Mouse (Mus musculus): ENCODE measurements around the gene Rasgrp3. TPM values are rescaled to one million over a fixed set of nuclear protein-coding genes. Genes with fewer than 3 reads are reported as not detected.

The Rasgrp3 gene
- polyA plus RNA-seq, 1 experiment from 2014 or later = 5.5 TPM

DNA sequence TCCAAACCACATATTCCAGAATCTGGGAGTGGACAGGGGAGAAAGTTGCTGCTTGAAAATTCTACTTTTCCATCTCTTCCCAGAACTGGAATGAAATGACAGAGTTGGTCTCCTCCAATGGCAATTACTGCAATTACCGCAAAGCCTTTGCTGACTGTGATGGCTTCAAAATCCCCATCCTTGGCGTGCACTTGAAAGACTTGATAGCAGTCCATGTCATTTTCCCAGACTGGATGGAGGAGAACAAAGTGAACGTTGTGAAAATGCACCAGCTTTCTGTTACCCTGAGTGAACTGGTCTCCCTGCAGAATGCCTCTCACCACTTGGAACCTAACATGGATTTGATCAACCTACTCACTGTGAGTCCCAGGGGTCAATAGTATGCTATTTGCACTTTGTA, 67.3 kb downstream of the Rasgrp3 start:
- no peak for ATAC-seq (ENCODE audit: low FRiP score)
- no peak for DNase-seq (ENCODE audit: low spot score, missing footprints)
- Histone ChIP-seq H3K9ac (ENCODE audit: low read length) (no peak overlapping the region), H3K36me3 (ENCODE audit: control insufficient read depth, insufficient read depth, low read length) (no peaks in the 10 kb centered on the region), H3K4me3 (ENCODE audit: low read depth, low read length) (no peak overlapping the region), H3K4me2 (no peak overlapping the region), H3K9me3 (ENCODE audit: control insufficient read depth, low read length) (no peaks in the 10 kb centered on the region), H3K27me3 (ENCODE audit: control insufficient read depth, insufficient read depth, low read length) (no peaks in the 10 kb centered on the region), H3K27ac (ENCODE audit: low read depth, low read length) (no peak overlapping the region), H3K4me1 (ENCODE audit: control insufficient read depth, insufficient read depth, low read length) (no peaks in the 10 kb centered on the region)
- WGBS = 86% methylated on average over 3 of the region's 3 CpGs

DNA sequence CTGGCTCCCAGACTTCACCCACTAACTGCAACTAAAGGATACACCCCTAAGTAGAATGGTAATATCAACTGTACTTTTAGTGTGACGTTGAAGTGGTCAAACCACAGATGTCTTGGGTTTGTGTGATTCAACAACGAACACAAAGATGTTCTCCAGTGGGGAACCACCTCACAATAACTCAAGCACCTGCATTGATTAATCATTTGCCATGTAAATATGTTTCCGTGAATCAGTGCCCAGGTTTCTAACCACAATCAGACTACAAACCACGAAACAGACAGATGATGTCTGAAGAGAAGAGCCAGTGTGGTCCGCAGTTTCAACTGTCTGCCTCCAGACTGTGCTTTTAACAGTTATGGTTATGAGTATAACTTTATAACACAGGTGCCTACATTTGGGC, 69.4 kb downstream of the Rasgrp3 start:
- H3K27me3 ChIP-seq (ENCODE audit: control insufficient read depth, insufficient read depth, low read length) = no peaks in the 10 kb centered on the region
- 87% methylated on average over 5 of the region's 5 CpGs for WGBS
- no peak for ATAC-seq (ENCODE audit: low FRiP score)

DNA sequence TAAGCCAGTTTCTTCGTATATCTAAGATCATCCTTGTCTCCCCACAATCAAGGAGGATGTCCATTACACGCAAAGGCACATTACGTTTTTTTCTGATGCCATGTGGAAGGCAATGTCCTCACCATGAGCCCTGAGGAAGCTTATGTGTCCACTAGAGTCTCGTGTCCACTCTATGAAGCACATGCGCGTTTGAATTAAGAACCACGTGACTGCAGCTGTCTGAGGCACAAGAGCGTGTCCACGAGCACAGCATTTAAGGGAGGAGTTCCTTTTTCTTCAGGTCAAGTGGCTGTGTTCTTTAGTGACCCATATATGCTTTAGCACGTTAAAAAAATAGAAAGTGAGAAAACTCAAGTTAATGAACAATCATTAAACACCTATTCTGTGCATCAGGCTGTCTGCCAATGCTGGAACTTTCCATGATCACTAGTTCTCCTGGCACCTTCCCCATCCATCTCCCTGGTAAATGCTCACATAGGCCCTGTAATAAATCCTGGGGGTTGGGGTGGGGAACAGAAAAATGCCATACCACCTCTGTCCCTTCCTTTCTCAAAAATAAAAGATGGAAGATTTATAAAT, 70.5 kb downstream of the Rasgrp3 start:
- H3K27ac ChIP-seq (ENCODE audit: low read depth, low read length) = no peak overlapping the region
- no peak for ATAC-seq (ENCODE audit: low FRiP score)

More for the DNA sequence above, 69.4 kb downstream of the Rasgrp3 start:
- no peak overlapping the region for H3K4me3 ChIP-seq (ENCODE audit: low read depth, low read length)
- H3K36me3 ChIP-seq (ENCODE audit: control insufficient read depth, insufficient read depth, low read length) = no peaks in the 10 kb centered on the region
- H3K9me3 ChIP-seq (ENCODE audit: control insufficient read depth, low read length) = no peaks in the 10 kb centered on the region
- DNase-seq (ENCODE audit: low spot score, missing footprints) = no peak
- H3K9ac ChIP-seq (ENCODE audit: low read length) = no peak overlapping the region
- no peak overlapping the region for H3K4me2 ChIP-seq
- no peak overlapping the region for H3K27ac ChIP-seq (ENCODE audit: low read depth, low read length)
- no peaks in the 10 kb centered on the region for H3K4me1 ChIP-seq (ENCODE audit: control insufficient read depth, insufficient read depth, low read length)

DNA sequence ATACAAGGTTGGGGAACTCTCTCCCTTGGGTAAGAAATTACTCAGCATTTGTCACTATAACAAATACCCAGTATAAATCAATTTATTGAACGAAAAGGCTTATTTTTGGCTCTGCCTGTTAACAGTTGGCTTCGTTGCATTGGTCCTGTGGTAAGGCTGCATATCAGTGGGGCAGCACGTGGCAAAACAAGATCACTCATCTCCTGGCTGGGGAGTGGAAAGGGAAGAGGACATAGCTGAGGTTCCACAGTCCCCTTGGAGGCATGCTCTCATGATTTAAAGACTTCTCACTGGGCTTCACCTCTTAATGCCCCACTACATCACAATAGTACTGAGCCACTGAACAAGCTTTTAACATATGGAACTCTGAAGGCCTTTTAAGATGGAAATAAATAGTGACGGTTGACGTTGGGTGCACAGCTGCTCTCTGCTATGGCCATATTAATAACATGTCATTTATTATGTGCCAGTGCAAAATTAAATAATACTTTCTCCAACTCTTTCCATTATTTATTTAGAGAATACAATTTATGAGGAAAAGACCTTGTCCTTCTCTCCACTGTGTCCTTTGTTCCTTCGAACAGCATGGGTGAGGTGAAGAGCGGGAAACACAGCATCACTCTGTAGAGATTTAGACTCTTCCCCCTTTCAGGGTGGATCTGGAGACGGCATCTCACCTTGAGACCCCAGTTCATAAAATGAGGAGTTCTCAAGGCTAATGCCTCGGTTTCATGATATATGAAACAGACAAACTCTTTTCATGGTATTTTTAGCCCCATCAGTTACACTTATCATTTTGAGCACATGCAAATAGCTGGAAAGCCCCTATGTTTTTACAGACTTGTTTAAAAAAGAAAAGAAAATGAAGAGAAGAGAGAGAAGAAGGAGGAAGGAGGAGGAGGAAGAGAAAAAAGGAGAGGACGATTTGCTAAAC, 71.3 kb downstream of the Rasgrp3 start:
- H3K36me3 ChIP-seq (ENCODE audit: control insufficient read depth, insufficient read depth, low read length) = no peaks in the 10 kb centered on the region
- no peaks in the 10 kb centered on the region for H3K4me1 ChIP-seq (ENCODE audit: control insufficient read depth, insufficient read depth, low read length)
- DNase-seq (ENCODE audit: low spot score, missing footprints) (no peak), ATAC-seq (ENCODE audit: low FRiP score) (no peak)
- no peak overlapping the region for H3K9ac ChIP-seq (ENCODE audit: low read length)
- WGBS = 85% methylated on average over 10 of the region's 10 CpGs
- H3K27ac ChIP-seq (ENCODE audit: low read depth, low read length) = no peak overlapping the region
- H3K4me2 ChIP-seq = no peak overlapping the region
- H3K4me3 ChIP-seq (ENCODE audit: low read depth, low read length) = no peak overlapping the region
- H3K9me3 ChIP-seq (ENCODE audit: control insufficient read depth, low read length) = no peaks in the 10 kb centered on the region
- no peaks in the 10 kb centered on the region for H3K27me3 ChIP-seq (ENCODE audit: control insufficient read depth, insufficient read depth, low read length)

More for the DNA sequence above, 70.5 kb downstream of the Rasgrp3 start:
- Histone ChIP-seq H3K27me3 (ENCODE audit: control insufficient read depth, insufficient read depth, low read length) (no peaks in the 10 kb centered on the region), H3K4me3 (ENCODE audit: low read depth, low read length) (no peak overlapping the region), H3K36me3 (ENCODE audit: control insufficient read depth, insufficient read depth, low read length) (no peaks in the 10 kb centered on the region), H3K4me2 (no peak overlapping the region), H3K9me3 (ENCODE audit: control insufficient read depth, low read length) (no peaks in the 10 kb centered on the region), H3K9ac (ENCODE audit: low read length) (no peak overlapping the region), H3K4me1 (ENCODE audit: control insufficient read depth, insufficient read depth, low read length) (no peaks in the 10 kb centered on the region)
- WGBS = 92% methylated on average over 10 of the region's 10 CpGs
- DNase-seq (ENCODE audit: low spot score, missing footprints) = no peak

DNA sequence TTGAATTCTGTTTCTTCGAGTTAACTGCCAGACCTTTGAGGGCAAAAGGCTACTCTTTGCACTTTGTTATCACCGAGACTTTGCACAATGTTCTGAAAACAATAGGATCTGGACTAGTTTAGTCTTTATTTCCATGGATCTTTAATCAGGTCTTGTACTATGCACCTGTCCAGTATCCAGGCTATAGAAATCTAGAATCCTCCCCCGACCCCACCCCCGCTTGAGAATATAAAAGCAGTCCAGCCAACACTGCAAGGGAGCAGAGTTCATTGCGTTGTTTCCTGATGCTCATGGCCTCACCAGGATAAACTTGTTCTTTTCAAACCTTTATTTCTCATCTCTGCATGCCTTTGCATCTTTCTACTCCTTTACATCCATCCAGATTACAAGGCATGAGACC, 73.6 kb downstream of the Rasgrp3 start:
- H3K27ac ChIP-seq (ENCODE audit: low read depth, low read length) = no peak overlapping the region
- H3K27me3 ChIP-seq (ENCODE audit: control insufficient read depth, insufficient read depth, low read length) = no peaks in the 10 kb centered on the region
- DNase-seq (ENCODE audit: low spot score, missing footprints) = no peak
- H3K9me3 ChIP-seq (ENCODE audit: control insufficient read depth, low read length) = no peaks in the 10 kb centered on the region
- H3K4me3 ChIP-seq (ENCODE audit: low read depth, low read length) = no peak overlapping the region
- H3K4me1 ChIP-seq (ENCODE audit: control insufficient read depth, insufficient read depth, low read length) = no peaks in the 10 kb centered on the region
- H3K36me3 ChIP-seq (ENCODE audit: control insufficient read depth, insufficient read depth, low read length) = no peaks in the 10 kb centered on the region
- ATAC-seq (ENCODE audit: low FRiP score) = no peak
- H3K9ac ChIP-seq (ENCODE audit: low read length) = no peak overlapping the region
- no peak overlapping the region for H3K4me2 ChIP-seq
- 88% methylated on average over 5 of the region's 5 CpGs for WGBS

DNA sequence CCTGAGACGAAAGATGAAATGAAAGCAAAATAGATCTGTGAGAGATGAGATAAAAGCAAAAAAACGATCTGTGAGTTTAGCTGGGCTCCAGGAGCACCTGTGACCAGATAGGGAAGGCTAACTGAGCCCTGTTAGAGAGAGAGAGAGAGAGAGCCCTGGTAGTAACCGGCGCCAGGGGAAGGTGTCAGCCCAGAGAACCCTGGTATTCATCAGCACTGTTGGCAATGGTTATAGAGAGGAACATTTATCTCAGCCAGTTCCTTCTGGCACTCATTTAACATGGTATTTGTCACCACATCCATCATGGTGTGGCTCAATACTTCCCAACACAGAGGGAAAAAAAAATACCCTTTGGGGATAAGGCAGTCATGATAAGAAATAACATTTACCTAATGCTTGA, 80.9 kb downstream of the Rasgrp3 start:
- no peak for ATAC-seq (ENCODE audit: low FRiP score)
- Histone ChIP-seq H3K9me3 (ENCODE audit: control insufficient read depth, low read length) (no peaks in the 10 kb centered on the region), H3K36me3 (ENCODE audit: control insufficient read depth, insufficient read depth, low read length) (no peaks in the 10 kb centered on the region), H3K27ac (ENCODE audit: low read depth, low read length) (no peak overlapping the region), H3K4me2 (no peak overlapping the region), H3K9ac (ENCODE audit: low read length) (no peak overlapping the region), H3K27me3 (ENCODE audit: control insufficient read depth, insufficient read depth, low read length) (no peaks in the 10 kb centered on the region), H3K4me3 (ENCODE audit: low read depth, low read length) (no peak overlapping the region), H3K4me1 (ENCODE audit: control insufficient read depth, insufficient read depth, low read length) (peaks cover 2% of the 10 kb centered on the region; the same call in 1 of the 2 replicates)
- WGBS = 87% methylated on average over 4 of the region's 4 CpGs
- DNase-seq (ENCODE audit: low spot score, missing footprints) = no peak

DNA sequence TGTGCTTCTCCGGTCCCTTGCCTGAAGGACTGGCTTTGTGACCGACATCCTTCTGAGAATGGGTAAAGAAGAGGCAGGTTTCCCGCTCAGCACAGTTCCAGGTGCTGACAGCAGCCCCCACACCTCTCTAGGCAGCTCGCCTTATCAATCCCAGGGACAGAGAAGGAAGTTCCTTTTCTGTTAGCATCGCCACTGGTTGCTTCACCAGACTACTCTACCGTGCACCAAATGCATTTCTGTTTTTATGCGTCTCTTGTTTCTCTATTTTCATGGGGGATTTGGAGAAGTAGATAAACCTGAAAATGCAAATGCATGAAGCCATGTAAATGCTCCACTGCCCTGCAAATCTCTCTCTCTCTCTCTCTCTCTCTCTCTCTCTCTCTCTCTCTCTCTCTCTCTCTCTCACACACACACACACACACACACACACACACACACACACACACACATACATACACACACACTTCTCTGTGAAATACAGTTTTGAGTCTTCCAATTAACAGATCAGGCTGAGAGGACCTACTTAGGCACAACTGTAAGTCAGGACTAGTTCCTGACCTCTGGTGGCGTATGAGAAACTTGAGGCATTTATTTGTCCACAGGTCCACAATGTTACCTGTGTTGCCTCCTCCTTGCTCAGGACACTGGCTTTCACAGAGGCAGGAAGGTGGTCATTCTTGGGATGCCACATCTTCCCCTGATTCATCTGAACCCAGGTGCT, 82.6 kb downstream of the Rasgrp3 start:
- WGBS = 69% methylated on average over 8 of the region's 8 CpGs
- H3K36me3 ChIP-seq (ENCODE audit: control insufficient read depth, insufficient read depth, low read length) = no peaks in the 10 kb centered on the region
- ATAC-seq (ENCODE audit: low FRiP score) (no peak), DNase-seq (ENCODE audit: low spot score, missing footprints) (no peak)
- no peaks in the 10 kb centered on the region for H3K9me3 ChIP-seq (ENCODE audit: control insufficient read depth, low read length)
- H3K27ac ChIP-seq (ENCODE audit: low read depth, low read length) = no peak overlapping the region
- H3K4me1 ChIP-seq (ENCODE audit: control insufficient read depth, insufficient read depth, low read length) = peaks cover 2% of the 10 kb centered on the region; the same call in 1 of the 2 replicates
- no peaks in the 10 kb centered on the region for H3K27me3 ChIP-seq (ENCODE audit: control insufficient read depth, insufficient read depth, low read length)
- H3K4me3 ChIP-seq (ENCODE audit: low read depth, low read length) = no peak overlapping the region
- H3K4me2 ChIP-seq = no peak overlapping the region
- no peak overlapping the region for H3K9ac ChIP-seq (ENCODE audit: low read length)

DNA sequence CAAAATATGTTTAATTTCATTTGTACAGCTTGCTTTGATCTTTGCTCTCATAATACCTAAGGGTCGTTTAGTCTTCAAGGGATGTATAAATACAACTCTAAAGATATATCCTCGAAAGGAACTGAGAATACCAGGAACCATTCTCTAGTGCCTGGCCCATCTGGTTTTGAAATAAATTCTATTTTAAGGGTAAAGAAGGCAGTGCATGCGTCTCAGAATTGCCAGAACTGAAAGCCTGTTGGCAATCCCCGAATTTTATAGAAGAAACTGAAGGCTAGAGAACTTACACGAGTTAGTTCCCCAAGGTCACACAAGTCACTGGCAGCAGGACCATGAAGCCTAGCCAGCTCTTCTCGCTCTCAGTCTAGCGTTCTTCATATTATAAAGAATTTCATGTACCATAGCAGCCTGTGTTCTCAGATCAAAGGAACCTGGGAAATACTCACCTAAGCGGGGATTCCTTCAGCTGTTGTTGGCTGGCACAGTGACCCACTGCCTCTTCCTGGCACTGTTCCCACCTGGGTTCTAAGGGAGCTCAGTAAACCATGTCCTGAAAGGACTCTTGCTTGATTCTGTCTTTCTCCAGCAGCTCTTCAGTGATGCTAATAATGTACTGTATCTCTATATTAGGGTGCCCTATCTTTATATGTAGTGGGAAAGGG, 83.7 kb downstream of the Rasgrp3 start:
- DNase-seq (ENCODE audit: low spot score, missing footprints) (no peak), ATAC-seq (ENCODE audit: low FRiP score) (no peak)
- Histone ChIP-seq H3K27me3 (ENCODE audit: control insufficient read depth, insufficient read depth, low read length) (no peaks in the 10 kb centered on the region), H3K9me3 (ENCODE audit: control insufficient read depth, low read length) (no peaks in the 10 kb centered on the region), H3K27ac (ENCODE audit: low read depth, low read length) (no peak overlapping the region), H3K4me3 (ENCODE audit: low read depth, low read length) (no peak overlapping the region), H3K9ac (ENCODE audit: low read length) (no peak overlapping the region), H3K4me2 (no peak overlapping the region), H3K4me1 (ENCODE audit: control insufficient read depth, insufficient read depth, low read length) (peaks cover 2% of the 10 kb centered on the region; the same call in 1 of the 2 replicates), H3K36me3 (ENCODE audit: control insufficient read depth, insufficient read depth, low read length) (no peaks in the 10 kb centered on the region)
- 85% methylated on average over 8 of the region's 8 CpGs for WGBS
